Mouse (Mus musculus): Measurements from ENCODE around the gene 9430097D07Rik.

The 9430097D07Rik gene

GRCm38 (mm10) chr2:32596725-32597124 lies 21.2 kb upstream of the 9430097D07Rik start:
- peak; percentile 90 for DNase-seq

- no peak for DNase-seq
Measured at GRCm38 (mm10) chr2:32591249-32591648, 15.8 kb upstream of the 9430097D07Rik start.

- DNase-seq, result no peak
Measured at GRCm38 (mm10) chr2:32590224-32590623, 14.7 kb upstream of the 9430097D07Rik start.

- DNase-seq, result peak; percentile 88
Measured at GRCm38 (mm10) chr2:32589213-32589795, 13.8 kb upstream of the 9430097D07Rik start.

- no peak for DNase-seq
Measured at GRCm38 (mm10) chr2:32587731-32588321, 12.3 kb upstream of the 9430097D07Rik start.

GRCm38 (mm10) chr2:32586871-32587351 lies 11.4 kb upstream of the 9430097D07Rik start, which contains the start of gene St6galnac4:
St6galnac4 (plus strand) TSS chr2:32587095.
- peak; percentile 89 for DNase-seq

- no peak for DNase-seq
Measured at GRCm38 (mm10) chr2:32585149-32585714, 9.7 kb upstream of the 9430097D07Rik start.

GRCm38 (mm10) chr2:32582830-32583799 lies 7.6 kb upstream of the 9430097D07Rik start:
- peak; percentile 82 for DNase-seq

GRCm38 (mm10) chr2:32581450-32582095 lies 6.1 kb upstream of the 9430097D07Rik start:
- no peak for DNase-seq

GRCm38 (mm10) chr2:32578146-32579046 lies 2.9 kb upstream of the 9430097D07Rik start:
- peak; percentile 60 for DNase-seq

GRCm38 (mm10) chr2:32576532-32576931 lies 1.0 kb upstream of the 9430097D07Rik start:
- peak; percentile 26 for DNase-seq

GRCm38 (mm10) chr2:32574901-32575585 lies 441 bp downstream of the 9430097D07Rik start:
- DNase-seq, result peak; percentile 68

- peak; percentile 27 for DNase-seq
Measured at GRCm38 (mm10) chr2:32574497-32574896, 987 bp downstream of the 9430097D07Rik start, which contains the start of gene Pip5kl1. Pip5kl1 (plus strand) TSS chr2:32574797.

- no peak for DNase-seq
Measured at GRCm38 (mm10) chr2:32572196-32572595, 3.3 kb downstream of the 9430097D07Rik start.

- DNase-seq, result peak; percentile 86
Measured at GRCm38 (mm10) chr2:32570698-32571494, 4.6 kb downstream of the 9430097D07Rik start, which contains the start of gene Dpm2. Dpm2 (plus strand) TSS chr2:32570858.

- no peak for DNase-seq
Measured at GRCm38 (mm10) chr2:32568941-32569340, 6.5 kb downstream of the 9430097D07Rik start.

GRCm38 (mm10) chr2:32568149-32568548 lies 7.3 kb downstream of the 9430097D07Rik start:
- DNase-seq, result no peak

- peak; percentile 66 for DNase-seq
Measured at GRCm38 (mm10) chr2:32566536-32567063, 8.9 kb downstream of the 9430097D07Rik start.

- DNase-seq, result no peak
Measured at GRCm38 (mm10) chr2:32559570-32559969, 15.9 kb downstream of the 9430097D07Rik start.

All from cerebellum, adult 11 months (tissue).